Mouse (Mus musculus) liver, embryonic 15.5 days (tissue): ENCODE measurements around the gene Rybp. TPM values are rescaled to one million over a fixed set of nuclear protein-coding genes. Genes with fewer than 3 reads are reported as not detected.
A peak's percentile ranks its signal among the peaks of the same experiment; 100 is the strongest.

Experiments
- ATAC-seq: fragments of 200-750 bp; cut with Nextera tagmentation; 2 replicates; pipeline ENCODE4 v1.8.0; 2017; ENCODE audit warnings: moderate number of reproducible peaks, mild to moderate bottlenecking, moderate library complexity; ENCODE audit not compliant: insufficient read depth
- H3K27ac ChIP-seq: fragments of 300-500 bp; sonication (generic); replicated peaks from 2 replicates; pipeline ENCODE4 v1.5.1; 2015; ENCODE audit warnings: mild to moderate bottlenecking, inconsistent platforms
- H3K27me3 ChIP-seq: fragments of 300-500 bp; sonication (generic); 2 replicates; pipeline ENCODE4 v1.6.1; 2015; ENCODE audit warnings: mild to moderate bottlenecking, inconsistent platforms
- H3K36me3 ChIP-seq: fragments of 300-500 bp; sonication (generic); replicated peaks from 2 replicates; pipeline ENCODE4 v1.6.1; 2015; ENCODE audit warnings: moderate library complexity, mild to moderate bottlenecking, inconsistent platforms
- H3K4me1 ChIP-seq: fragments of 300-500 bp; sonication (generic); replicated peaks from 2 replicates; pipeline ENCODE4 v1.6.1; 2015; ENCODE audit warnings: inconsistent platforms
- H3K4me2 ChIP-seq: fragments of 300-500 bp; sonication (generic); 2 replicates; pipeline ENCODE4 v1.6.1; 2015; ENCODE audit warnings: moderate library complexity, mild to moderate bottlenecking, inconsistent platforms
- H3K4me3 ChIP-seq: fragments of 300-500 bp; sonication (generic); replicated peaks from 2 replicates; pipeline ENCODE4 v1.5.1; 2015; ENCODE audit warnings: mild to moderate bottlenecking, inconsistent platforms
- H3K9ac ChIP-seq: fragments of 300-500 bp; sonication (generic); 2 replicates; pipeline ENCODE4 v1.6.1; 2015; ENCODE audit warnings: moderate library complexity, mild to moderate bottlenecking, inconsistent platforms
- H3K9me3 ChIP-seq: fragments of 300-500 bp; sonication (generic); replicated peaks from 2 replicates; pipeline ENCODE4 v1.6.1; 2016; ENCODE audit warnings: inconsistent platforms
- WGBS: fragments of 180-500 bp; shearing (Covaris S2); methylation state at CpG from one replicate; pipeline ENCODE4 v1.1.7; 2015; ENCODE audit warnings: mixed read lengths; ENCODE audit not compliant: insufficient replicate concordance; 5-methylcytosine and 5-hydroxymethylcytosine counted together
- polyA plus RNA-seq: library from polyadenylated mRNA; unstranded; fragments of >200 nt; fragmentation: Nextera tagmentation; extraction: Ambion mirVana; gene quantifications from 2 replicates; pipeline ENCODE4 v1.2.1, GENCODE M21; 2015

Gene Rybp
- polyA plus RNA-seq, 1 experiment from 2014 or later, result 5.1 TPM

DNA sequence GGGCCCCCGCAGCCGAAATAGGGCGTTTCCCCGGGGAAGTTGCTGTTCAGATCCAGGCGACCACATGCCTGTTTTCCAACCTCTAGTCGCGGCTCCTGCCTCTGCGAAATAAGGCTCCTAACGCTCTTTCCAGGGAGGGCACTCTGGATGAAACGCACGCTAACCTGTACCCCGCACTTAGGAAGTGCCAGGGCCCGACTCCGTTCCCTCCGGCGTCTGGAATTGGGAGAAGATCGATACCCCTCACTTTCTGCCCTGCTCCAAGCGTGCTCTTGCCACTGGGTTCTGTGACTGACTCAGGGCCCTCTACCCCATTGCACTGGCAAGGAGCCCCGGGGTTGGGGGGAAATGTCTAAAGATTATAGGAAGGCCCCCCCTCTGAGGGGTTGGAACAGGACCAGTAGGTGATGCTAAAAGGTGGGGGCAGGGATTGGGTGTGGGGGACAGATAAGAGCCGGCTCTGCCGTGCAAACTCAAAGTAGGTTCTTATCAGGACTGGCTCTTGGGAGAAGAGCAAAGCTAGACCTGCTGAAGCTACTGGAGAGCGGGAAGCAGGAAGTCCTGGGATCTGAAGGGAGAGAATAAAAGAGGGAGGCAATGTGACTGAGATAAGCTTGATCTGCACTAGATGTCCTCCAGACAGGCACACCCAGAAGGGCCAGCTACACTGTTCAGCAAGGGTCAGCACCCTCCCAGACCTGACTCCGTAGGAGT is 888 bp upstream of the Rybp start:
- Histone ChIP-seq H3K4me1 (peaks cover 38% of the 10 kb centered on the region), H3K27me3 (peaks cover 14% of the 10 kb centered on the region), H3K9ac (peak overlapping the region; percentile 66), H3K4me2 (peak overlapping the region; percentile 100), H3K27ac (peak overlapping the region; percentile 76), H3K4me3 (peak overlapping the region; percentile 83), H3K36me3 (no peaks in the 10 kb centered on the region), H3K9me3 (no peaks in the 10 kb centered on the region)
- under 1% methylated on average over 23 of the region's 23 CpGs for WGBS
- peak; percentile 16; the same call in 1 of the 2 replicates for ATAC-seq

- peak; percentile 77 for ATAC-seq
- peak overlapping the region; percentile 100 for H3K4me2 ChIP-seq
- peak overlapping the region; percentile 78 for H3K9ac ChIP-seq
- H3K27ac ChIP-seq, result peak overlapping the region; percentile 94
- peaks cover 38% of the 10 kb centered on the region for H3K4me1 ChIP-seq
- H3K9me3 ChIP-seq, result no peaks in the 10 kb centered on the region
- peak overlapping the region; percentile 83 for H3K4me3 ChIP-seq
- no peaks in the 10 kb centered on the region for H3K36me3 ChIP-seq
- H3K27me3 ChIP-seq, result peaks cover 14% of the 10 kb centered on the region
- WGBS, result under 1% methylated on average over 98 of the region's 117 CpGs
Observed at GRCm38 (mm10) chr6:100286573-100287333, 532 bp downstream of the Rybp start.

GRCm38 (mm10) chr6:100285985-100286572 is 1.2 kb downstream of the Rybp start:
- 5% methylated on average over 18 of the region's 18 CpGs for WGBS
- H3K4me2 ChIP-seq, result peak overlapping the region; percentile 100
- peaks cover 38% of the 10 kb centered on the region for H3K4me1 ChIP-seq
- peak overlapping the region; percentile 78 for H3K9ac ChIP-seq
- no peak for ATAC-seq
- H3K27ac ChIP-seq, result peak overlapping the region; percentile 94
- H3K27me3 ChIP-seq, result peaks cover 14% of the 10 kb centered on the region
- H3K9me3 ChIP-seq, result no peaks in the 10 kb centered on the region
- H3K4me3 ChIP-seq, result peak overlapping the region; percentile 83
- no peaks in the 10 kb centered on the region for H3K36me3 ChIP-seq

GRCm38 (mm10) chr6:100278841-100279240 is 8.4 kb downstream of the Rybp start:
- Histone ChIP-seq H3K4me3 (no peak overlapping the region), H3K27me3 (no peaks in the 10 kb centered on the region), H3K27ac (no peak overlapping the region), H3K4me2 (no peak overlapping the region), H3K36me3 (no peaks in the 10 kb centered on the region), H3K9ac (no peak overlapping the region), H3K4me1 (peaks cover 40% of the 10 kb centered on the region), H3K9me3 (no peaks in the 10 kb centered on the region)
- 73% methylated on average over 1 of the region's 1 CpGs for WGBS
- no peak for ATAC-seq

- Histone ChIP-seq H3K9me3 (no peaks in the 10 kb centered on the region), H3K9ac (no peak overlapping the region), H3K27ac (no peak overlapping the region), H3K4me3 (no peak overlapping the region), H3K27me3 (no peaks in the 10 kb centered on the region), H3K4me1 (peaks cover 41% of the 10 kb centered on the region), H3K36me3 (no peaks in the 10 kb centered on the region), H3K4me2 (no peak overlapping the region)
- 36% methylated on average over 3 of the region's 3 CpGs for WGBS
- ATAC-seq, result no peak
Observed at GRCm38 (mm10) chr6:100276344-100276743, 10.9 kb downstream of the Rybp start.

- H3K4me3 ChIP-seq, result no peak overlapping the region
- H3K27ac ChIP-seq, result no peak overlapping the region
- H3K9me3 ChIP-seq, result no peaks in the 10 kb centered on the region
- H3K9ac ChIP-seq, result no peak overlapping the region
- H3K27me3 ChIP-seq, result no peaks in the 10 kb centered on the region
- H3K36me3 ChIP-seq, result no peaks in the 10 kb centered on the region
- H3K4me1 ChIP-seq, result peaks cover 47% of the 10 kb centered on the region
- no peak for ATAC-seq
- no peak overlapping the region for H3K4me2 ChIP-seq
Observed at GRCm38 (mm10) chr6:100275643-100276042, 11.6 kb downstream of the Rybp start.

DNA sequence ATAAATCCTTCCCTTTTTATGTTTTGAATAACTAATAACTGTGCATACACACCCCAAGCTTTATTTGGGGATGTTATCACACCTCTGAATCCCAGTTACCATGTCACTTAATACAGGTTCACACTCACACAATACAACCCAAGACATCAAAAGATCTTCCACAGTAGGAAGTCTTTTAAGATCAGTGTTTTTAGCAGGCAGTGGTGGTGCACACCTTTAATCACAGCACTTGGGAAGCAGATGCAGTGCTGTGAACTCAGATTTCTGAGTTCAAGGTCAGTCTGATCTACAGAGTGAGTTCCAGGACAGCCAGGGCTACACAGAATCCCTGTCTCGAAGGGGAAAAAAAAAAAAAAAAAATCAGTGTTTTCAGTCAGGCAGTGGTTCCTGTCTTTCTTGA is 13.7 kb downstream of the Rybp start:
- H3K27ac ChIP-seq, result no peak overlapping the region
- H3K9ac ChIP-seq, result no peak overlapping the region
- no peaks in the 10 kb centered on the region for H3K36me3 ChIP-seq
- H3K4me2 ChIP-seq, result no peak overlapping the region
- WGBS, result 56% methylated on average over 1 of the region's 1 CpGs
- H3K27me3 ChIP-seq, result no peaks in the 10 kb centered on the region
- ATAC-seq, result no peak
- H3K4me1 ChIP-seq, result peaks cover 34% of the 10 kb centered on the region
- H3K4me3 ChIP-seq, result no peak overlapping the region
- no peaks in the 10 kb centered on the region for H3K9me3 ChIP-seq

DNA sequence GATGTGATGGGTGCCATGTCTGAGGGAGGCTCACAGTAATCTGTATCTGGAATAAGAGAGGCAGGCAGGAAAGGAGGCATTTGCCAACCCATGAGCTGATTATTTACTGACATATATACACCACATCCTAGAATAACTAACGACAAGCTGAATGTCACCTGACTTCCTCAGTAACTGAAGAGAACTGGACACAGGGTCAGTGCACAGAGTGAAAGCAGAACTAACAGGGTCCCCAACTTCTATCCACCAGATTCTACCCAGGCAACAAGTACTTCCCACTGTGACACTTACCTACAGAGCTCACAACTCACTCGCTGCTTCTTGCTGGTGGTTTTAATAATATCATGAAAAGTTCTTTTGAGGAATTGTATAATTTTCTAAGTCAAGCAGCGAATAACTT is 15.3 kb downstream of the Rybp start:
- 40% methylated on average over 3 of the region's 3 CpGs for WGBS
- Histone ChIP-seq H3K27me3 (no peaks in the 10 kb centered on the region), H3K4me2 (no peak overlapping the region), H3K4me1 (peaks cover 26% of the 10 kb centered on the region), H3K9ac (no peak overlapping the region), H3K27ac (no peak overlapping the region), H3K9me3 (no peaks in the 10 kb centered on the region), H3K36me3 (no peaks in the 10 kb centered on the region), H3K4me3 (no peak overlapping the region)
- no peak for ATAC-seq

DNA sequence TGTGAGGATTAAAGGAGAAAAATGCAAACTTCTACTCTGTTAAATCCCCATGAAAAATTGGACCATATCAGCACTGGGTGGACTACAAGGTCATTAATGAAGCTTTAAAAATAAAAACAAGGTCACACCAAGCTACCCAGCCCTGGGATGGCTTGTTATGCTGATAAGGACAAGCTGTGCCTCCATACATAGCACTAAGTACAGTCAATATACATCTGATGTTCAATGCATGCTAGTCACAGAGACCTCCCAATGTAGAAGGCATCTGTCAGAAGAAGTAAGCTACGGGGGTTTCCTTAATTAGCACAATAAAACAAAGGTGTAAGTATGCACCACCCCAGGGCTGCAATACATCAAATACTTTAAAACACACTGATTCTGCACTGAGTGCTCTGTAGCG is 16.5 kb downstream of the Rybp start:
- Histone ChIP-seq H3K9ac (no peak overlapping the region), H3K27me3 (no peaks in the 10 kb centered on the region), H3K27ac (no peak overlapping the region), H3K36me3 (no peaks in the 10 kb centered on the region), H3K4me3 (no peak overlapping the region), H3K4me1 (peaks cover 19% of the 10 kb centered on the region), H3K9me3 (no peaks in the 10 kb centered on the region), H3K4me2 (no peak overlapping the region)
- ATAC-seq, result no peak
- 76% methylated on average over 2 of the region's 2 CpGs for WGBS

- ATAC-seq, result no peak
- H3K27me3 ChIP-seq, result no peaks in the 10 kb centered on the region
- 69% methylated on average over 1 of the region's 1 CpGs for WGBS
- H3K4me1 ChIP-seq, result peaks cover 12% of the 10 kb centered on the region
- no peak overlapping the region for H3K4me3 ChIP-seq
- no peaks in the 10 kb centered on the region for H3K9me3 ChIP-seq
- no peak overlapping the region for H3K27ac ChIP-seq
- H3K4me2 ChIP-seq, result no peak overlapping the region
- H3K9ac ChIP-seq, result no peak overlapping the region
- H3K36me3 ChIP-seq, result no peaks in the 10 kb centered on the region
Observed at GRCm38 (mm10) chr6:100259607-100260006, 27.7 kb downstream of the Rybp start.

DNA sequence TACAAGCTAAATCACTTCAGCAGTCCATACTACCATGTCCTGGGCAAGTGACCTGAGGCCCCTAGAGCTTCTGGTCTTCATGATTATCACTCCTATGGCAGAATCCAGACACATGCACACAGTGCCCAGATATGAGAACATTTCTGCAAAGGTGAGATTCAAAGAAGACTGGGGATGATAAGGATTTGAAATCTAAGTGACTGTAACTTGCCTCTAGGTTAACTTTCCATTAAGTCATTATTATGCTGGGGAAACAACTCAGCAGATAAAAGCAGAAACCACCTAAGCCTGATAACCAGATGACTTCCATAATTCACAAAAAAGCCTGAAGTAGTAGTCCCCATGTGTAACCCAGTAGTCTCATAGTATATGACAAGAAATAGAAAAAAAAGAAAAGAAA is 29.0 kb downstream of the Rybp start:
- Histone ChIP-seq H3K36me3 (no peaks in the 10 kb centered on the region), H3K9ac (no peak overlapping the region), H3K4me3 (no peak overlapping the region), H3K27ac (no peak overlapping the region), H3K4me2 (no peak overlapping the region), H3K27me3 (no peaks in the 10 kb centered on the region), H3K4me1 (peaks cover 9% of the 10 kb centered on the region), H3K9me3 (no peaks in the 10 kb centered on the region)
- ATAC-seq, result peak; percentile 42; the same call in 1 of the 2 replicates
